Mouse (Mus musculus) MEL-GATA-1-ER (cell line): ENCODE results near the gene Cpeb1.
"Not testable (repeated sequence)": the region's sequence is repeated elsewhere in the genome, so short reads cannot be mapped to it uniquely, and the experiment has no call there.

ENCODE experiments used
- DNase-seq: peaks from one replicate; pipeline ENCODE4 v3.0.0-alpha.2; 2012; ENCODE audit warnings: low read depth; ENCODE audit errors: extremely low read depth

Cpeb1 gene

DNA sequence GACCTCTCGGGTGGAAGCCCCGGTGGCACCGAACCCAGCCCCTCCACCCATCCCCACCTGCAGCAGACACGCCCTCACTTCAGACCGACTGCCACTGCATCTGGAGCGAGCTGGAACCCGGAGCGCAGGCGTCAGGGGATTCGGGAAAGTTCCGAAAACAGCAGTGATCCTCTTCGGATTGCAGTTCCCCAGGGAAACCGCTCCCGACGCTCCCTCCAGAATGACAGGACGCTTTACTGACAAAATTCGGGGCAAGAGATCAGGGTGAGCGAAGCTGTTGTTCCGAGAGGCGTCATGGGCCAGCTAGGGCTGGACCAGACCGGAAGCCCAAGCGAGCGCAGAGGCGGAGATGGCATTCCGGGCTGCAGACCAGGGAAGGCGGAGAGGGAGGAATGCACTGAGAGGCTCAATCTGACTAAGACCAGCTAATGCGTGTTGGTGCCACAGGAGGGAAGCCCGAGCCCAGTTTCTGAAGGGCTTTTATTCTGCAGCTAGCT, at the start of gene Cpeb1:
TSS of gene Cpeb1 (minus strand) at position 311 of the 497 bp plus-strand sequence.
- DNase-seq, result no peak

GRCm38 (mm10) chr7:81501050-81501449, 45.8 kb upstream of the Cpeb1 start:
- no peak for DNase-seq

DNA sequence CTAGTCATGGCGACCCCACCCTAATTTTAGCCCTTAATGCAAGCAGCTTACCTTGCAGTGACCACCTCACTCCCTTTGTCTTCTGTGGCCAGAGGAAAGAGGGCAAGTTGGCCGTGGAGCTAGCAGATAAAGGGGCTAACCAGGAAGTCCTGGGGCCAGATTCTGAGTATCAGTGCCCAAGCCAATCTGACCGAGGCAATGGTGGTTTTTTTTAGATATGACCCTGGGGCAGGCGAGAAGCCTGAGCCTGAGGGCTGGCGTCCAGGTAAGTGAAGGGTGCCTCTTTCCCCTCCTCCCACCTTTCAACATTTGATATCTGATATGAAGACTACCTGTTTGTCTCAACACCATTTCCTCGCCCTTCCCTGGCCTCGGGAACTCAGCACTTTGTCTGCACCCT, 42.9 kb upstream of the Cpeb1 start, which contains the start of gene BC048679:
TSS of gene BC048679 (minus strand) at position 101 of the 400 bp plus-strand sequence.
- DNase-seq, result no peak

DNA sequence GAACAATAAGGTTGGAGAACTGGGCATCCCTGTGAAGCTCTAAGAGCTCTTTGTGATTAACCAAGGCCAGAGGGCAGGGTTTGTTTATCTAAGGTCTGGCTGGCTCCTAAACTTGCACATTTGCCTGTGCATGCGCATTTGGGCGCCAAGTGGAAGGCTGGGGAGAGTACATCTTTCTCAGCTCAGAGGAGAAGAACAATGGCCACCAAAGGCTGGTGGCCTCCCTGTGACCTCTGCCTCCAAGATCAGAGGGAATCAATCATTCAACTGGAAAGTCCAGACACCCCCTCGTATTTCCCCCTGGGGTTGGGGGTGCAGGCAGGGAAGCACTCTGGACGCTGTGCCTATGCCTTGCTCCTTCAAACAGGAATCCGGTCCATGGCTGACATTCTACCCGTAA, 41.9 kb upstream of the Cpeb1 start:
- no peak for DNase-seq

GRCm38 (mm10) chr7:81493331-81494021, 38.2 kb upstream of the Cpeb1 start, which contains the start of gene Ap3b2:
Gene Ap3b2, minus strand, starts transcription at chr7:81493925.
- no peak for DNase-seq

DNA sequence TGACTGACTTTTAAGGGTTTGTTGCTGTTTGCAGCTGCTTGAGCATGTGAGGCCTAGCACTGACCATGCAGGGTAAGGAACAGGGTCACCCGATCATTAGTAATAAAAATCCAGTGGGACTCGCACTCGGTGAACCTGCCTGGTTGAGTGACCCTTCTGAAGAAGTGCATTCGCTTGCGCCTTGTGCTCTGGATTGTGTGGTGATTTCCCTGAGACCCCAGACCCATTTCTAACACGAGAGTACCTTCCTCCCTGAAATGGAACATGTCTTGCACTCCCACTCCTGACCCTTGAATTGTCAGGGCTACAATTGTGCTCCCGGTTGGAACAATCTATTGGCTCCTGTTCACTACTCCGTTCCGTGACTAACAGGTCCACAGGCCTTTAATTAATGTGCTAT, 37.4 kb upstream of the Cpeb1 start:
- no peak for DNase-seq

DNA sequence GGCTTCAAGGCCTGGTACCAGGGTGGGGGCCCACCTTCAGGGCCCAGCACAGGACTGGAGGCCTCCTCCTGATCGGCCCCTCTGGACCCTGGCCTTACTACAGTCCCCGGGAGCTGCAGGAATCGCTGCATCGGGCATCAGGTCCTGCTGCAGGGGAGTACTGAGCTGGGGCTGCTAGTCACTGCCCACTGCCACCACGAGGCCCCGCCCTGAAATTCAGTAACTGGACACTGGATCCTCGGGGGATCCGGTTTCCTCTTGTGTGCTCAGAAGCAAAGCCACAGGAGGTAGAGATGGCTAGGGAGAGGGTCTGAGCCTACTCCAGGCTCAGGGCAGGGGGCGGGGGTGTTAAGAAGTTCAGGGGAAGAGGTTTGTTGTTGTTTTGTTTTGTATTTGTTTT, 34.4 kb upstream of the Cpeb1 start:
- DNase-seq, result no peak

GRCm38 (mm10) chr7:81480800-81481199, 25.5 kb upstream of the Cpeb1 start:
- no peak for DNase-seq

DNA sequence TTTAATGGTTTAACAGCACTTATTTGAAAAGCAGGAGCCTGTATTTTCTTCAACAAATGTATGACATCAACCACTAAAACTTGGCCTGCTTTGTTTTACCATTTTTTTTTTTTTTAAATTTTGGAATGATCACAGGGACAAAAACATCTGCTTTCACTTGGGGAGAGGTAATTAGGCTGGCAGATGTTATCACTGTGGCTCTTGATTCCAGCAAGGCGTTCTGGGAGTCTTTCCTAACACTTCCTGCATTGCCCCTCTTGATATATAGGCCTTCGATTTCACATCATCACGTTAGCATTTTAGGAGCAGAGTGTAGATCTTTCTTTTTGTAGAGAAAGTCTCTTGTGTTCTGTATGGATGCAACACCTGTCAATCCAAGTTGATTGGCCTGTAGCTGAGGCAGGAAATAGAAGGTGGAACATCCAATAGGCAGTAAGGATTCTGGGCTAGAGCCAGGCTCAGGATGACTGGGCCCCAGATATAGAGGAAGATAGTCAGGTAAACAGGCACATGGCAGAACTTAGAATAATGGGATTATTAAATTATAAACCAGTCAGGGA, 24.3 kb upstream of the Cpeb1 start:
- no peak for DNase-seq

DNA sequence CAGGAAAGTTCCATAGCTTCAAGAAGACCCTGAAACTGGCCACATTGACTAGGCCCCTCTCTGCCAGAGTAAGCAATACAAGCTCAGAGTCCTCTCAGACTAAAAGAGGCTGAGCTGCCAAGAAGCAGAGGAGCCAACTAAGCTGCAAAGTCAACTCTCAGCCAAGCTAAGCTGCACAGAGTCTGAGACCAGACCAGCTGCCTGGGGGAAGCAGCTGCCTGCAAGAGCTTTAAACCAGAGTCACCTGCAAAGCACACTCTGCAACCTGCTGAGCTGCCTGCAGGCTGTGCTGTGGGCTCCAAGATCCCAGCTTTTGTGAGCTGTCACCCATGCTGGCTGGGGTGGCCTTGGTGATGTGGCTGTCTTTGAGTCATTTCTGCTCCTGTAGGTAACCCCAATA, 23.0 kb upstream of the Cpeb1 start:
- not testable (repeated sequence) for DNase-seq

GRCm38 (mm10) chr7:81476833-81477232, 21.6 kb upstream of the Cpeb1 start:
- DNase-seq, result no peak

GRCm38 (mm10) chr7:81475221-81475620, 20.0 kb upstream of the Cpeb1 start:
- no peak for DNase-seq

DNA sequence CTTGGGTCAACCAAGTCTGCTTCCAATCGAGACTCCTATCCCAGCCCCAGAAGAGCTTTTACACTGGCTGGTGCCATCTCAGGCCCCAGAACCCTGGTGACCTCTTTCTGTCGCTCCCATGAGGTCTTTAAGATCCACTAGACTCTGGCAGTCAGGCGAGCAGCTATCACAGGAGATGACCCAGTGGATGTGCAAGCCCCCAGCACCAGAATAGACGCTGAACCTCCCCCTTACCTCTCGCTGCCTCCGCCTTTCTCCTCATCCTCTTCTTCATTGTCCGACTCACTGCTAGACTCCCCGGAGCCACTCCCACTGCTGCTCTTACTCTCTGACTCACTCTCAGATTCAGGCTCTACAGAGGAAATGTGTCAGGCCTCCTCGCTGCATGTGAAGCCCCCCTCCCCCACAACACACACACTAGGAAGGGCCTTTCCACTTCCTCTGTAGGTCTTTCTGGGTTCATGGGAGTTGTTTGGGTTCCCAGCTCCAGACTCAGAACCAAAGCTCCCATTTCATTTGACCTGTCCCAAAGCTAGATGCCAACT, 9.7 kb upstream of the Cpeb1 start:
- no peak for DNase-seq

DNA sequence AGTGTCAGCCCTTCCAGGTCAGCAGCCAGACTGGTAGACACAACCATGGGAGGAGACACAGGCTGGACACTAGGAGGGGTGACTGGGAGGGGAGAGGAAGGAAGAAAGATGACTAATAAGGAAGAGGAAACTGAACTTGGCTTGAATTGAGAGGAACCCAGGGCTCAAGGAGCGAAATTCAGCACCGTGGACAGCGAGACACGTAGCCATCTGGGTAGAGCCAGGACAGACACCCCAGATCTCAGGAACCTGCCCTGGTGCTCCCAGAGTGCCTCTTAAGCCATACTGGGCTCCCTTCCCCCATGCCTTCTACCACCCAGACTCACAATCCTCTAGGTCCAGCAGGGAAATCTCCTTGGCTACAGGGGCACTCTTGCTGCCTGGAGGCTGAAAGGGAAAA, 8.9 kb upstream of the Cpeb1 start:
- peak; percentile 2 for DNase-seq

- DNase-seq, result no peak
These were observed 7.5 kb upstream of the Cpeb1 start for GRCm38 (mm10) chr7:81462815-81463214.

GRCm38 (mm10) chr7:81454331-81455039, 780 bp downstream of the Cpeb1 start:
- DNase-seq, result no peak

DNA sequence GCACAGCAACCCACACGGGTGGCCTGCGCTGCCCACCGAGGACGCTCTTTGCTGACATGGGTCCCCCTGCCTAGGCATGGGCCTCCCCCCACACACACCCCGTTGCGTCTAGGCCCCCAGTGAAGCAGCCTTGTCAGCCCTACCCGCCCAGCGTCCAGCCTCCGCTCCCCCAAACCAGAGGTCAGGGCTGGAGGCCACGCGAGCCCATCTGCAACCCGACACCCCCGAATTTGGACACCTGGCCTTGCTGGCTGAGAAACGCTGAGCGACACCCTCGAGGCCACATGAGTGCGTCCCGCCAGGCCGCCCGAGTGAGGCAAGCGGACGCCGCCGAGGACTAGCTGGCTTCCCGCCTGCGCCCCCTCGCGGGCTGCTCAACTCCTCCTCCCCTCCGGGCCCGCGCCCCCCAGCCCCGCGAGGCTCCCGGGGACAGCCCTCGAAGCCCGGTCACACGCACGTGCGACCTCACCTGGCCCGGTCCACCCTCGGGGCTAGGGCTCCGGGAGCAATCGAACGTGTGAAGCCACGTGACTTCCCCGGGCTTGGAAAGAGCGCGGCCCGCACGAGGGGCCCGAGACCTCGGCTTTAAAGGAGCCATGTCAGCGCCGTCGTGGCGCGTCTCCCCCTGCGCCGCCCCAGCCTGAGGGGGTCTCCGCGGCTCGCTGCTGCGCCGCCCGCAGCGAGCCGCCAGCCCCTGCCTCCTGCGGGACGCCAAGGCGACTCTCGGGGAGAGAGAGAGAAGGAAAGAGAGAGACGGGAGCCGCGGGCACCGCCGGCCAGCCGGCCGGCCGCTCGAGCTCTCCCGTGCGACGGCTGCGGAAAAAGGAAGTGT, 1.6 kb downstream of the Cpeb1 start:
- DNase-seq, result no peak

DNA sequence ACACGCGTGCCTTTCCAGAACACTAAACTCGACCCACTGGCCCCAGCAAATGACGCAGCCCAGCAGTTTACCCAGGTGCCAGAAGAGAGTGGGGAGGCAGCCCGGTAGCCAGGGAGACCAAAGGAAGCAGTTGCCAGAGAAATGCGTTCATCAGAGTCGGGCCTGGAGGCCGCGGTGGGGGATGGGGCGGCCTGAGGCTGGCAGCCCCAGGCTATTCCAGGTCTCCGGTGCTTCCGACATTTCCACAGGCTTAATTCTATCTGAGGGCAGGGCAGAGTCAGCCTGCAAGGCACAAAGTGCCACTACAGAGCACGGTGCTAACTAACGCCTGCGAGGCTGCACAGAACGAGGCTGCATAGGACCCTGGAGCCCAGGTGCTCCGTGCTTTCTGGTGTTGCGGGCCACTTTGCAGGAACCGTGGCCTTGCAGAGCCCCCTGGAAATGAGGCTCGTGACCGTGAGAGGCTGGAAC, 2.3 kb downstream of the Cpeb1 start:
- DNase-seq, result no peak

GRCm38 (mm10) chr7:81398957-81399356, 56.3 kb downstream of the Cpeb1 start:
- DNase-seq, result no peak

GRCm38 (mm10) chr7:81379363-81379762, 75.9 kb downstream of the Cpeb1 start:
- DNase-seq, result no peak

DNA sequence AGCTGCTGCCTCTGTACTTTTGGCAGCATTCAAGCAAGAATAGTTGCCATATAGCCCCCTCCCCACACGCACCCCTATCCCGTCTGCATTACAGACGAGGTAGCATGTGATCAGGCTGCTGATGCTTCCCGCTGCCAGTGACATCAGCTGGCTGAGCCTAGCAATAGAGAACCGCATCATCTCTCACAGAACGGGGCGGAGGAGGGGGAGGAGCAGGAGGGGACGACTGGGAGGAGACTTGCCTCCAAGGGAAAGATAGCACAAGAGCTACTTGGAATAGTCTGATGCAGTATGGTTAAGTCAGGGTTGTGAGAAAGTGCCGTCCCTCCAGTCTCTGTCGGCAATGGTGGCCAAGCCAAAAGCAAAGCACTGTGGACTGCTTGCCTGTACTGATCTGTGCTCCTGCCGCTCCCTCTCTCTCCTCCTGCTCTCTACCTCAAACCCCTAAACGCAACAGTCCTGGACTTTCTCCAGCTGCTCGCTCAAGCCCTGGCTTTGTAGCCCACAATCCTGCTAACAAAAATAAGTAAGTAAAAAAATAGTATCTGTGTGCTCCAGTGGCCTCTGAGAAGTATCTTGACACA, 82.8 kb downstream of the Cpeb1 start:
- DNase-seq, result no peak
